Mouse (Mus musculus) liver, postnatal 0 days (tissue): ENCODE data around the gene Cyth3.

Experiments
- CTCF ChIP-seq: sonication (generic); IDR thresholded peaks from 2 replicates; pipeline ENCODE4 v1.5.1; 2016; ENCODE audit warnings: antibody characterized with exemption, low read depth
- EP300 ChIP-seq: IDR thresholded peaks from 2 replicates; pipeline ENCODE4 v1.6.1; 2016; ENCODE audit warnings: antibody characterized with exemption, low read depth, mild to moderate bottlenecking

- TF ChIP-seq EP300 (no peak), CTCF (no peak)
These were observed 41.3 kb upstream of the Cyth3 start for GRCm38 (mm10) chr5:143580982-143581381.
